Mouse (Mus musculus) mature B cell (primary cell): ENCODE measurements around the gene Kcnd3.

Experiments
- in situ Hi-C: fragments of 300-500 bp; cut with MboI; formaldehyde crosslinking; loops from 2 replicates; pipeline ENCODE4 v1.14.3; 2019

Gene Kcnd3

DNA sequence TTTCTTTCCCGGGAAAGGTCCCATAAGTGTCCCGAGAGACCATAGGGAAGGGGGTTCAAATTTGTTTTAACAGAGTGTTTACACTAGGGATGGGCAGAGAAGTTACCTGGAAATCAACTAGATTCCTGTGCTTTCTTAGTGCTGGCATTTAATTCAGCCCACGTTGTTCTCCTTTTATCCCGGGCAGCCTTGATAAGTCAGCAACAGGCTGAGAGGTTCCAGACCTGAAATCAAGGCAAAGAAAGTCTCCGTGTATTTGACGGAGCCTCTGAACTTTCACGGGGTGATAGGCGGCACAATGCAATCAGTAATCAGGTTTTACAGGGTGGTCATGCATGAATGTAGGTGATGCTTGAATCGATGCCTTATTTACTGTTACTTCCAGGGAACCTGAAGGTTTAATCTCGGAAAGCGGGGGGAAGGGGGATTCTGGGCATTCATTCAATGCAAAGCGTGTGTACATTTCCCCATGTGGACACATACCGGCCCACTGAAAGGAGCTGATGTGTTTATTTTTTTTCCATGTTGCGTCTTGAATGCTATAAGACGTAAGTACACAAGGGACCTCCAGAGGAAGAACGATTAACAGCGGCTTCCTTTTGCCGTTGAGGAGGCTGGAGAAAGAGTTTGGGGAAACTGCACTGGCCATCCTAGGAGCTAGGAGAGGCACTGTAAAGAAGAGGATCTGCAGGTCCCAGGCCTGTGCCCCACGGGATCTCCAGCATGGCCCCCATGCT lies 1.3 kb downstream of the Kcnd3 start:
- in situ Hi-C loops, result no loop called here

GRCm38 (mm10) chr3:105457657-105458056 lies 5.5 kb downstream of the Kcnd3 start:
- in situ Hi-C loops, result no loop called here

GRCm38 (mm10) chr3:105466538-105466937 lies 14.4 kb downstream of the Kcnd3 start:
- in situ Hi-C loops, result no loop called here

- in situ Hi-C loops, result no loop called here
Observed at GRCm38 (mm10) chr3:105472564-105472963, 20.4 kb downstream of the Kcnd3 start.

GRCm38 (mm10) chr3:105476408-105476807 lies 24.3 kb downstream of the Kcnd3 start:
- in situ Hi-C loops, result no loop called here

- in situ Hi-C loops, result no loop called here
Observed at GRCm38 (mm10) chr3:105478876-105479275, 26.7 kb downstream of the Kcnd3 start.

DNA sequence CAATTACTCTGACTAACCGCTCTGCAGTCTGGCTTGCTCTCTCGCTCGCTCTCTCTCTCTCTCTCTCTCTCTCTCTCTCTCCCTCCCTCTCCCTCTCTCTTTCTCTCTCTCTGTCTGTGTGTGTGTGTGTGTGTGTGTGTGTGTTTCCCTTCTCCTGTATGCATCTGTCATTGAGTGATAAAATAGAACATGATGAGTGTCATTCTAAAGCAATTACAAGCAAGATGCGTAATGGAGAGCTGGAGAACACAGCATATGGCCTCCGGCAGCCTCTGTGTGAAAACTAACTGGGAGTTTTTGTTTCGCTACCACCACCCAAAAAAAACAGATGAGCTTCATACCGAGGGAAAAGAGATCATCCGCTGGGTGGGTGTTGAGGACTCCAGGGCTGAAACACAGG lies 29.3 kb downstream of the Kcnd3 start:
- in situ Hi-C loops, result no loop called here

- in situ Hi-C loops, result no loop called here
Observed at GRCm38 (mm10) chr3:105483651-105484052, 31.5 kb downstream of the Kcnd3 start.

DNA sequence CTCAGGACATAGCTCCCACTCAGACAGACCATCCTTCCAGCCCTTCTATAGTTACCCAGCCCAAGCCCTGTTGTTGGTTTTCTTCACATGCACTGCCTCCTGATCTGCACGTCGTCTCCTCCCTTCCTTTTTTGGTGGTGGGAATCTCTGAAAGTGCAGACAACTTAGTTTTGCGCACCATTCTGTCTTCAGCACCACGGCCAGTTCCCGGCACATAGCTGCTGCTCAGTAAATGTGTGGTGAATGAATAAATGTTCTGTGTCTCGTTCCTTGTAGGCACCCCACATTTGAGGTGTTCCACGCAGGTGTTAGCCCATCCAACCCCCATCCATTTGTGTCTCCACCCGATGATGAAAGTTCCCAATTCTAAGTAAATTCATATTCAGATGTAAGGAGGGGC lies 35.0 kb downstream of the Kcnd3 start:
- in situ Hi-C loops, result no loop called here

DNA sequence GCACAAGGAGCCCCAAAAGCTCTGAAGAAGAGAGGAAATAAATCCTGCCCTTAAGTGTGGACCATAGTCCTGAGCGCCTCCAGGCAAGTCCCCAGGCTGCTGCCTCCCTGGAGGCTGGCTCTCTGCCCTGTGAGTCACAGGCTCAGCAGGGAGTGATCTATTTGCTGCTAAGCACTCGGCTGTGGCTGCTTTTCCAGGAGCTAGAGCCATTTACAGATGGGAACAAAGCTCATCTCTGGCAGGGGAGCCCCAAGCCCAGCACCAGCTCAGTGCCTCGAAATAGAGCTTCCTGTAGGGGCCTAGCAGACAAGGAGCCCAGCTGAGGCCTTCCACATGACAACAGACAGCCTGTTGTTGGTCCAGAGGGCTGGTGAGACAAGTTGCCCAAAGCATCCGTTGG lies 37.5 kb downstream of the Kcnd3 start:
- in situ Hi-C loops, result no loop called here

DNA sequence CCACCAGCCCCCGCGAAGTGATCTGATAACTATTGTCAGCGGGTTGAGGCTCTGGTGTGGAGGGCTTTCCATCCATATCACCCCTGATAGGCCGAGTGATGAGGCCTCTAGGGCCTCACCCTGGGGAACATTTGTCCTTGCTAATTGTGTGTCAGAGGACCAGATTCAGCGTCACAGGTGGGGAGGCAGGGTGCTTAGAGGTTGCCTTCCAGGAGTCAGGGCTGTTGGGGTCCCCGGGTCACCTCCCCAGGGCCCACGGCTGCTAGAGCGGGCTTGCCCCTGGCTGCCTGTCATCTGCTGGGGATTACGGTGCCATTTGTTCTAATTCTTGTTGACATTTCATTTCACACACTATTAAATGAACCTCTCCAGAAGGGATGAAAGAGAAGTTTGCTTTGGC lies 42.8 kb downstream of the Kcnd3 start:
- in situ Hi-C loops, result no loop called here

GRCm38 (mm10) chr3:105496216-105496615 lies 44.1 kb downstream of the Kcnd3 start:
- in situ Hi-C loops, result no loop called here

- in situ Hi-C loops, result no loop called here
Observed at GRCm38 (mm10) chr3:105496935-105497334, 44.8 kb downstream of the Kcnd3 start.

DNA sequence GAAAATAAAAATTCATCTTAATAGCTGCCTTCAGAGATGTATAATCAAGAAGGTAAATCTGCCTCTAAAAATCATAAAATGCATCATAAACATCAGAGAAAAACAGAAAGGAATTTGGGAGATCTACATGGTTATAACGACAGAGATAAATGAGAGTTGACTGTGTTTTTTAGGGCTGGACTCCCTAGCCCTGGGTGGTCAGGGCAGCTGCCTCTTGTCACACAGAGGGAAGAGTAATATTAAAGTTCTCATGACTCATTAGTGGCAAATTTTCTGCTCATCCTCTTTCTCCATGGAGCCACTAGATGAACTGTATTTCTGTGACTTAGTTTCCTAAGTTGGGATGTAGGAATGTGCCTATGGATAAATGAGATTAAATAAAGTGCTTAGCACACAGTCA lies 48.9 kb downstream of the Kcnd3 start:
- in situ Hi-C loops, result no loop called here

DNA sequence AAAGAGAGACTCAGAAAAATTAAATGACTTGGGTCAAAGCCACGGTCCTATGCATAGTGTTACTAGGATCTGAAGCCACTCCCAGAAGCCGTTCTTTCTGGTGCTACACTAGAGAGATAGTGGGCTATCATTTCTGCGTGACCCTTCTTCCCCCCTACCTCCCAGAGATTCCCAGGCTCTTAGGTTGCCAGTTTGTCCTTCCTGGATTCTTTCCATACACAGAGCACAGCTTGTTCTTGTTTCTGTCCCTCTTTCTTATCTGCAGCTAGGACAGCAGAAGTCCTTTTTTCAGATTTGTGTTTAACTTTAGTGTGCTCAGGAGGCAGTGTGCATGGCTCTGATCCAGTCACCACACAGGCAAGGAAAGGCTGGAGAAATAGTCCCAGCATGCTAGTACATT lies 52.1 kb downstream of the Kcnd3 start:
- in situ Hi-C loops, result no loop called here

GRCm38 (mm10) chr3:105505161-105505872 lies 53.2 kb downstream of the Kcnd3 start:
- in situ Hi-C loops, result no loop called here

GRCm38 (mm10) chr3:105505873-105506170 lies 53.7 kb downstream of the Kcnd3 start:
- in situ Hi-C loops, result no loop called here

DNA sequence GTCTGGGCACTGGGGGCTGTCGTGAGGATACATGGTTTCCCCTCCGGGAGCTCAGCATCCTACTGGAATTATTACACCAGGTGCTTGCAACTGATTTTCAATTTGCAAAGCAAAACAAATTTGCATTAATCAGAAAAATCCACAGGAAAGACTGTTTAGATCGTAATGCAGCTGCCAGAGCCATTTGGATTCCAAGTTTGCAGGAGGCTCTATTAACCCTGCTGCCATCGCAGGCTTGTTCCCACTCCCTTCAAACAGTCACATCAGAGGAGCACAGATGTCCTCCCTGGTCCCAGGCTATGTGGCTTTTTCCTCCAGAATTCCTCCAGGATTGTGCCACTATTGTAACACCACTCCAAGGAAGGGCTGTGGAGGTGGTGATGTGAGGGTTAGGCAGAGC lies 54.5 kb downstream of the Kcnd3 start:
- in situ Hi-C loops, result no loop called here

- in situ Hi-C loops, result no loop called here
Observed at GRCm38 (mm10) chr3:105509321-105509720, 57.2 kb downstream of the Kcnd3 start.

- in situ Hi-C loops, result no loop called here
Observed at GRCm38 (mm10) chr3:105511836-105512235, 59.7 kb downstream of the Kcnd3 start.

- in situ Hi-C loops, result no loop called here
Observed at GRCm38 (mm10) chr3:105514215-105514614, 62.1 kb downstream of the Kcnd3 start.

DNA sequence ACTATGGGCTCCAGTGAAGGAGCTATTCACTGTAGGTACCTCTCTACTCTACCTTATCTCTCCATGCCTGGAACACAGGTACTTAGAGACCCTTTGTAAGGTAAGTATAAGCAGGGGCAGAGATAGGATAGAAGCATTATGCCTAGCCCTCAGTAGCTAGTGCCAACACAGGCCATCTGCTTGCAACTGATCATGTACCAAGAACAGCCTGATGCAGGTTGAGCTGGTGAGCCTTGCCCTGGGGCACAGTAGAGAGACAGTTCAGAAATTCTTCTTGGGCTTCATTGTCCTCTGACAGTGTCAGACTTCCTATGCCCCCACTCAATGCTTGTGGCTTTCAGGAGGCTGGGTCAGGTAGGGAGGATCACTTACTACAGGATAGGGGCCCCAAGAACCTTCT lies 62.9 kb downstream of the Kcnd3 start:
- in situ Hi-C loops, result no loop called here

GRCm38 (mm10) chr3:105515640-105516039 lies 63.5 kb downstream of the Kcnd3 start:
- in situ Hi-C loops, result no loop called here

- in situ Hi-C loops, result no loop called here
Observed at GRCm38 (mm10) chr3:105520446-105520845, 68.3 kb downstream of the Kcnd3 start.
